ENCODE assay signal across 8 mouse cellular contexts in genomic region chr11:69062761-69063224, GRCm38 (mm10). TPM values are rescaled to one million over a fixed set of nuclear protein-coding genes. Genes with fewer than 3 reads are reported as not detected.
DNase-seq lines count a peak whose midpoint lies in the region; ATAC-seq and TF ChIP-seq lines count a peak whose summit lies in the region.

No protein-coding gene starts in this region.

- TF ChIP-seq CTCF in E14TG2a.4 (conservative IDR thresholded peaks at IDR 0.05; ENCODE audit: low read length), result no peak
- no peak for TF ChIP-seq CTCF in layer of hippocampus, adult 2 months (conservative IDR thresholded peaks at IDR 0.05)
- no peak for TF ChIP-seq CTCF in lung, embryonic 14.5 days (IDR thresholded peaks at IDR 0.05; ENCODE audit: low read depth)

- H3K9me3 ChIP-seq in E14TG2a.4 (ENCODE audit: low read length), result no peaks in the 10 kb centered on the region
- H3K9me3 ChIP-seq in forebrain, embryonic 13.5 days (replicated peaks), result no peaks in the 10 kb centered on the region
- no peaks in the 10 kb centered on the region for H3K9me3 ChIP-seq in lung, embryonic 14.5 days (ENCODE audit: low read depth, low read length)

- peak overlapping the region; percentile 91 for H3K4me3 ChIP-seq in E14TG2a.4 (replicated peaks; ENCODE audit: low read length)
- H3K4me3 ChIP-seq in forebrain, embryonic 13.5 days, result peak overlapping the region; percentile 73
- peak overlapping the region; percentile 68 for H3K4me3 ChIP-seq in layer of hippocampus, adult 2 months
- peak overlapping the region; percentile 75 for H3K4me3 ChIP-seq in lung, embryonic 14.5 days (ENCODE audit: low read depth, low read length)

- peak overlapping the region; percentile 48 for H3K27ac ChIP-seq in forebrain, embryonic 13.5 days
- H3K27ac ChIP-seq in layer of hippocampus, adult 2 months, result peak overlapping the region; percentile 87
- peak overlapping the region; percentile 76; the same call in 1 of the 2 replicates for H3K27ac ChIP-seq in lung, embryonic 14.5 days (ENCODE audit: low read depth)

- ATAC-seq in forebrain, embryonic 13.5 days, result peak; percentile 46
- ATAC-seq in lung, embryonic 14.5 days (ENCODE audit: insufficient read depth), result peak; percentile 63
- peak; percentile 11 for ATAC-seq in neutrophil, adult 5-6 weeks (ENCODE audit: extremely low read depth, insufficient number of reproducible peaks, low FRiP score, poor library complexity, severe bottlenecking)

- DNase-seq in c-Kit-positive CD71-positive TER-119-negative erythroid progenitor cells, embryonic 14.5 days (ENCODE audit: low read depth), result peak; percentile 86
- peak; percentile 89 for DNase-seq in heart, postnatal 25 days (ENCODE audit: low spot score)
- peak; percentile 93 to 97 for DNase-seq in layer of hippocampus, adult 2 months (ENCODE audit: low spot score in 2 of 2)
- peak; percentile 99 for DNase-seq in lung, embryonic 14.5 days
- peak; percentile 89 for DNase-seq in testis, postnatal 14 days (ENCODE audit: low spot score)

- H3K4me2 ChIP-seq in forebrain, embryonic 13.5 days, result peak overlapping the region; percentile 76
- H3K4me2 ChIP-seq in lung, embryonic 14.5 days, result peak overlapping the region; percentile 97

- H3K27me3 ChIP-seq in E14TG2a.4 (ENCODE audit: insufficient read depth, low read length), result peaks cover 15% of the 10 kb centered on the region
- no peaks in the 10 kb centered on the region for H3K27me3 ChIP-seq in forebrain, embryonic 13.5 days
- no peaks in the 10 kb centered on the region for H3K27me3 ChIP-seq in lung, embryonic 14.5 days (ENCODE audit: insufficient read depth, low read length)

- no peak overlapping the region for H3K9ac ChIP-seq in forebrain, embryonic 13.5 days
- H3K9ac ChIP-seq in lung, embryonic 14.5 days, result peak overlapping the region; percentile 53

- peaks cover 63% of the 10 kb centered on the region for H3K4me1 ChIP-seq in E14TG2a.4 (replicated peaks; ENCODE audit: low read depth, low read length)
- peaks cover 55% of the 10 kb centered on the region for H3K4me1 ChIP-seq in forebrain, embryonic 13.5 days
- H3K4me1 ChIP-seq in lung, embryonic 14.5 days (ENCODE audit: insufficient read depth), result peaks cover 20% of the 10 kb centered on the region

- WGBS in forebrain, embryonic 13.5 days, result under 1% methylated on average over 19 of the region's 19 CpGs
- whole genome bisulfite sequencing in lung, embryonic 14.5 days, result under 1% methylated on average over 19 of the region's 19 CpGs

- intact Hi-C loops in heart, postnatal 25 days (cut with DNase I), result loop anchor here (1.0 to 10.0 kb wide), 3 partner anchors 21 to 182 kb away; no protein-coding TSS in a partner anchor

- H3K36me3 ChIP-seq in E14TG2a.4 (ENCODE audit: insufficient read depth, low read length), result no peaks in the 10 kb centered on the region
- no peaks in the 10 kb centered on the region for H3K36me3 ChIP-seq in forebrain, embryonic 13.5 days (ENCODE audit: poor library complexity, severe bottlenecking)
- H3K36me3 ChIP-seq in lung, embryonic 14.5 days (ENCODE audit: insufficient read depth), result no peaks in the 10 kb centered on the region

RNA-seq across cellular contexts. Expression of gene Borcs6, which starts 3.3 kb away (rescaled TPM):
- 6.6 and 7.9 TPM in 2 replicates for polyA plus RNA-seq in forebrain, embryonic 13.5 days (2015; fragmentation: Nextera tagmentation; extraction: Ambion mirVana)
- 10 to 100 TPM; 14.4 to 16.4 TPM for total RNA-seq in heart, postnatal 25 days (2021)
- 10 to 100 TPM; 26.6 to 30.8 TPM for total RNA-seq in layer of hippocampus, adult 2 months (2021)
- 8.0 and 9.5 TPM in 2 replicates for polyA plus RNA-seq in lung, embryonic 14.5 days (2014; fragmentation: Nextera tagmentation; extraction: Ambion mirVana)
- 28.4 TPM in 2 replicates for total RNA-seq in neutrophil, adult 5-6 weeks (2017)

RNA-seq across cellular contexts. Expression of gene Tmem107, which starts 7.8 kb away (rescaled TPM):
- 55.1 and 57.2 TPM in 2 replicates for polyA plus RNA-seq in forebrain, embryonic 13.5 days (2015; fragmentation: Nextera tagmentation; extraction: Ambion mirVana)
- 1 to 10 TPM; 4.4 to 9.8 TPM for total RNA-seq in heart, postnatal 25 days (2021)
- total RNA-seq in layer of hippocampus, adult 2 months (2021), result 10 to 100 TPM; 20.3 to 21.6 TPM
- polyA plus RNA-seq in lung, embryonic 14.5 days (2014; fragmentation: Nextera tagmentation; extraction: Ambion mirVana), result 51.0 and 54.4 TPM in 2 replicates
- 1.2 and 1.6 TPM in 2 replicates for total RNA-seq in neutrophil, adult 5-6 weeks (2017)

RNA-seq across cellular contexts. Expression of gene Aurkb, which starts 17.3 kb away (rescaled TPM):
- polyA plus RNA-seq in forebrain, embryonic 13.5 days (2015; fragmentation: Nextera tagmentation; extraction: Ambion mirVana), result 143 and 149 TPM in 2 replicates
- 1 to 10 TPM in 1 of 2 experiments, under 1 TPM in 1; 0.62 to 1.2 TPM for total RNA-seq in heart, postnatal 25 days (2021)
- under 1 TPM; 0.54 to 0.79 TPM for total RNA-seq in layer of hippocampus, adult 2 months (2021)
- 209 and 211 TPM in 2 replicates for polyA plus RNA-seq in lung, embryonic 14.5 days (2014; fragmentation: Nextera tagmentation; extraction: Ambion mirVana)
- 4.3 and 5.5 TPM in 2 replicates for total RNA-seq in neutrophil, adult 5-6 weeks (2017)

RNA-seq across cellular contexts. Expression of gene Vamp2, which starts 25.5 kb away (rescaled TPM):
- 110 and 124 TPM in 2 replicates for polyA plus RNA-seq in forebrain, embryonic 13.5 days (2015; fragmentation: Nextera tagmentation; extraction: Ambion mirVana)
- total RNA-seq in heart, postnatal 25 days (2021), result 10 to 100 TPM; 59.6 to 65.7 TPM
- 1,000 to 10,000 TPM in 1 of 2 experiments, 100 to 1,000 TPM in 1; 988 to 1,016 TPM for total RNA-seq in layer of hippocampus, adult 2 months (2021)
- 64.0 and 64.2 TPM in 2 replicates for polyA plus RNA-seq in lung, embryonic 14.5 days (2014; fragmentation: Nextera tagmentation; extraction: Ambion mirVana)
- 108 and 111 TPM in 2 replicates for total RNA-seq in neutrophil, adult 5-6 weeks (2017)

RNA-seq across cellular contexts. Expression of gene Per1, which starts 32.2 kb away (rescaled TPM):
- polyA plus RNA-seq in forebrain, embryonic 13.5 days (2015; fragmentation: Nextera tagmentation; extraction: Ambion mirVana), result 6.0 and 6.4 TPM in 2 replicates
- total RNA-seq in heart, postnatal 25 days (2021), result 10 to 100 TPM; 32.3 to 61.0 TPM
- 10 to 100 TPM; 83.4 to 95.2 TPM for total RNA-seq in layer of hippocampus, adult 2 months (2021)
- 15.4 and 23.7 TPM in 2 replicates for polyA plus RNA-seq in lung, embryonic 14.5 days (2014; fragmentation: Nextera tagmentation; extraction: Ambion mirVana)
- 28.9 and 36.1 TPM in 2 replicates for total RNA-seq in neutrophil, adult 5-6 weeks (2017)

Comparison
In these comparisons a context has a peak if more than half of its experiments do, and no peak if none do; other contexts are left out.
1. Peak in every context shown above with its lines: DNase-seq, ATAC-seq, H3K4me3 ChIP-seq and H3K27ac ChIP-seq.
2. ATAC-seq: peak in every context shown above with its lines; median percentile 63 in lung, embryonic 14.5 days; 46 in forebrain, embryonic 13.5 days; 11 in neutrophil, adult 5-6 weeks.